Mouse (Mus musculus) embryonic facial prominence, embryonic 11.5 days (tissue): Measurements from ENCODE around the gene Prdm16. TPM values are rescaled to one million over a fixed set of nuclear protein-coding genes. Genes with fewer than 3 reads are reported as not detected.

Source experiments
- ATAC-seq: fragments of 200-750 bp; cut with Nextera tagmentation; replicated peaks from 2 replicates; pipeline ENCODE4 v1.8.0; 2017; ENCODE audit warnings: low read depth; ENCODE audit not compliant: insufficient number of reproducible peaks, low FRiP score, low TSS enrichment
- DNase-seq: peaks from one replicate; pipeline ENCODE4 v3.0.0-alpha.2; 2015; ENCODE audit warnings: low spot score
- H3K27ac ChIP-seq: fragments of 300-500 bp; sonication (generic); replicated peaks from 2 replicates; pipeline ENCODE4 v1.5.1; 2014; ENCODE audit warnings: mild to moderate bottlenecking, low read depth, low read length, control low read depth
- H3K27me3 ChIP-seq: fragments of 300-500 bp; sonication (generic); 2 replicates; pipeline ENCODE4 v1.6.1; 2014; ENCODE audit warnings: mild to moderate bottlenecking, low read length, moderate library complexity, mixed read lengths; ENCODE audit not compliant: control insufficient read depth, insufficient read depth
- H3K36me3 ChIP-seq: fragments of 300-500 bp; sonication (generic); replicated peaks from 2 replicates; pipeline ENCODE4 v1.6.1; 2014; ENCODE audit warnings: low read depth, mild to moderate bottlenecking, low read length, moderate library complexity, mixed read lengths; ENCODE audit not compliant: control insufficient read depth, insufficient read depth
- H3K4me1 ChIP-seq: fragments of 300-500 bp; sonication (generic); 2 replicates; pipeline ENCODE4 v1.6.1; 2014; ENCODE audit warnings: low read length, mixed read lengths; ENCODE audit not compliant: control insufficient read depth, insufficient read depth
- H3K4me2 ChIP-seq: fragments of 300-500 bp; sonication (generic); 2 replicates; pipeline ENCODE4 v1.6.1; 2014; ENCODE audit warnings: low read depth, mild to moderate bottlenecking, control low read depth, low read length, moderate library complexity
- H3K4me3 ChIP-seq: fragments of 300-500 bp; sonication (generic); 2 replicates; pipeline ENCODE4 v1.5.1; 2014; ENCODE audit warnings: low read depth, low read length, control low read depth
- H3K9ac ChIP-seq: fragments of 300-500 bp; sonication (generic); replicated peaks from 2 replicates; pipeline ENCODE4 v1.6.1; 2014; ENCODE audit warnings: mild to moderate bottlenecking, control low read depth, low read length
- H3K9me3 ChIP-seq: fragments of 300-500 bp; sonication (generic); replicated peaks from 2 replicates; pipeline ENCODE4 v1.6.1; 2016; ENCODE audit warnings: mild to moderate bottlenecking, low read length, inconsistent platforms, mixed read lengths; ENCODE audit not compliant: control insufficient read depth
- WGBS: fragments of 180-500 bp; shearing (Covaris S2); extraction: QIAGEN DNeasy Blood & Tissue Kit; methylation state at CpG from one replicate; pipeline ENCODE4 v1.1.7; 2014; 5-methylcytosine and 5-hydroxymethylcytosine counted together
- polyA plus RNA-seq: library from polyadenylated mRNA; unstranded; fragments of >200 nt; fragmentation: Nextera tagmentation; extraction: Ambion mirVana; gene quantifications from 2 replicates; pipeline ENCODE4 v1.2.1, GENCODE M21; 2014

Prdm16 gene
- polyA plus RNA-seq, 1 experiment from 2014 or later, result 22.3 TPM

DNA sequence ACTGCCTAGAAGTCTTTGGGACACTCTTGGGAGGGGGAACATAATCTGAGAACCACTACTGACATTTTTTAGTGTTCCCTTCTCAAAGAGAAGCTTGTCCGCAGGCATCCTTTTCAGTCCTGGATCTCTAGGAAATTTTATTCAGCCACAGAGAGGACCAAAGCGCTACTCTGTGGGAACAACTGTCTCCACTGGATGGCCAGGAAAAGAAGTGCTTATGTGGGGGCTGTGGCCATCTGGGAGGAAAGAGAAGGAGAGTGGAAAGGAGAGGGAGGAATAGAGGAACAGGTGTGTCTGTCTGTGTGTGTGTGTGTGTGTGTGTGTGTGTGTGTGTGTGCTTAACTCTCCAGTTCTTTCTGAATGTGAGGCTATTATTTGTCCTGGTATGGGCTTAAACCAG, 271.9 kb downstream of the Prdm16 start:
- H3K4me3 ChIP-seq, result no peak overlapping the region
- H3K4me1 ChIP-seq, result peaks cover 6% of the 10 kb centered on the region
- H3K36me3 ChIP-seq, result no peaks in the 10 kb centered on the region
- H3K27ac ChIP-seq, result no peak overlapping the region
- ATAC-seq (no peak), DNase-seq (no peak)
- H3K9me3 ChIP-seq, result no peaks in the 10 kb centered on the region
- no peak overlapping the region for H3K4me2 ChIP-seq
- 92% methylated on average over 2 of the region's 2 CpGs for WGBS
- no peaks in the 10 kb centered on the region for H3K27me3 ChIP-seq
- H3K9ac ChIP-seq, result no peak overlapping the region

DNA sequence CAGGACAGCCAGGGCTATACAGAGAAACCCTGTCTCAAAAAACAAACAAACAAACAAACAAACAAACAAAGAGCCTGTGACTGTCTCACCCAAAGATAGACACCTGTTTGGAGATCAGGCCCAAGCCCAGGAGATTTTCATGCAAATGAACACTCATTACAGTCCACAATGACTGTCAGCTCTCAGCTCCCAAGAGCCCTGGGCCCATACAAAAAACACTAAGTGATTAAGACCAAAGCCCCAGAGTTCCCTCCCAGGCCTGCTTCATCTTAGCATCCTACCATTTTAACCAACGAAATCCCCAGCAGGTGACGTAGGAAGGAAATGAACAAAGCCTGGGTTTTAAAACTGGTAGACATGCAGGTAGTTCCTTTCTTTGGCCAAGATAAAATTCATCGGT, 275.8 kb downstream of the Prdm16 start:
- H3K27ac ChIP-seq, result no peak overlapping the region
- ATAC-seq (no peak), DNase-seq (no peak)
- no peaks in the 10 kb centered on the region for H3K27me3 ChIP-seq
- no peak overlapping the region for H3K4me3 ChIP-seq
- H3K4me2 ChIP-seq, result no peak overlapping the region
- no peaks in the 10 kb centered on the region for H3K9me3 ChIP-seq
- WGBS, result 89% methylated on average over 3 of the region's 3 CpGs
- no peaks in the 10 kb centered on the region for H3K36me3 ChIP-seq
- no peak overlapping the region for H3K9ac ChIP-seq
- peaks cover 3% of the 10 kb centered on the region; the same call in 1 of the 2 replicates for H3K4me1 ChIP-seq

DNA sequence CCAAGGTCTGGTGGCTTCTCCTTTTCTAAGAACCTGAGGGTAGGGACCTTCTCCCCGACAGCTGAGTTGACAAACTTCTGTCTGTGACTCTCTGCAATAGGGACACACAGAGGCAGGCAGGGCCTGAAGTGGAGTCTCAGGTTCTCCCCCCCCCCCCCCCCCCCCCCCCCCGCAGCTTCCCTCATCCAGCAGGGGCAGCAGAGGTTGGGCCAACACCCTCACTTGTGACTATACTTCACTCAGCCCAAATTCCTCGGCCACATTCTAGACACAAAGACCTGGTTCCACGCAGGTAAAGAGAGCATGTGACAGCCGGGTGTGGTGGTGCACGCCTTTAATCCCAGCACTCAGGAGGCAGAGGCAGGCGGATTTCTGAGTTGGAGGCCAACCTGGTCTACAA, 276.2 kb downstream of the Prdm16 start:
- Histone ChIP-seq H3K9me3 (no peaks in the 10 kb centered on the region), H3K4me3 (no peak overlapping the region), H3K36me3 (no peaks in the 10 kb centered on the region), H3K9ac (no peak overlapping the region), H3K4me2 (no peak overlapping the region), H3K4me1 (peaks cover under 1% of the 10 kb centered on the region; the same call in 1 of the 2 replicates), H3K27ac (no peak overlapping the region), H3K27me3 (no peaks in the 10 kb centered on the region)
- WGBS, result 91% methylated on average over 6 of the region's 7 CpGs
- no peak for DNase-seq
- no peak for ATAC-seq

DNA sequence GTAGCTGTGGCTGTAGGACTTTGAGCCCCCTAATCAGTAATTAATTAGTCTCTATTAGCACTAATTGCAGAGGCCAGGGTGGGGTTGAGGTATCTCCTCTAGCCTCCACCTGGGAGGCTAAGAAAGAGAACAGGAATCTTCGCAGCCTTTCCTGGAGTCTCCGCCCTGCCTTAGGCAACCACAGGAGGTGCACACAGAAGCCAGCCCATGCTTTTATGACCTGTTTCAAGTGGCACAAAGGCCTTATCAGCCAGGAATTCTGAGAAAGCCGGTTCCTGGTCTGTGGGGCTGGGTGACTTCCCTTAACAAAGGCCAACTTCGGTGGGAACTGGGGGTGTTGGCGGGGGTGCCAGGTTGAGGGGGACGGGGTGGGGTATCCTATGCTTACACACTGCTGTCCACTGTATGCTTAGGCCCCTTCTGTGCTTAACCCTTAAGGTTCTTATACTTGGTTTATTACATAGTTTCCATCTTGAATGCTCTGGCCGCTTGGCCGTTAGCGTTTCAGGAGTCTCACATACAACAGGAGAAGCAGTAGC, 276.8 kb downstream of the Prdm16 start:
- DNase-seq (no peak), ATAC-seq (no peak)
- WGBS, result 87% methylated on average over 9 of the region's 9 CpGs
- no peak overlapping the region for H3K9ac ChIP-seq
- no peak overlapping the region for H3K4me3 ChIP-seq
- H3K4me2 ChIP-seq, result no peak overlapping the region
- no peaks in the 10 kb centered on the region for H3K27me3 ChIP-seq
- H3K36me3 ChIP-seq, result no peaks in the 10 kb centered on the region
- no peaks in the 10 kb centered on the region for H3K9me3 ChIP-seq
- H3K27ac ChIP-seq, result no peak overlapping the region
- H3K4me1 ChIP-seq, result no peaks in the 10 kb centered on the region; the same call in 1 of the 2 replicates

DNA sequence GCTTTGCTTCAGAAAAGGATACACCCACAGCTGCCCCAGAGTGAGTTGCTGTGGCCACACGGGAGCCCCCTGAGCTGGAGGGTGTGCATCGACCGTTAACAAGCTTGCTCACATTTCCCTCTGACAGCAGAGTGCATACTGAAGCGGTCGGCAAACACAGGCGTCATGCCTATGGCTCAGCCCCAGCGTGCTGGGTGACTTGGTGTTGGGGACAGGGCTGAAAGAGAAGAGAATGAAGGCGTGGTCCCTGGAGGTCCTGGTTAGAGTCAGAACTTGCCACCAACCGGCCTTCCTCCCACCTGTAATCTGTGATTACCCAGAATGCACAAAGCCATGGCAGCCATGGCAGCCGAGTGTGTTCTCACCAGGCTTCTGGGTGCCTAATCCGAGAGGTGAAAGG, 277.9 kb downstream of the Prdm16 start:
- Histone ChIP-seq H3K4me3 (no peak overlapping the region), H3K4me2 (no peak overlapping the region), H3K27me3 (no peaks in the 10 kb centered on the region), H3K4me1 (no peaks in the 10 kb centered on the region; the same call in 1 of the 2 replicates), H3K36me3 (no peaks in the 10 kb centered on the region), H3K9me3 (no peaks in the 10 kb centered on the region), H3K9ac (no peak overlapping the region), H3K27ac (no peak overlapping the region)
- DNase-seq, result no peak
- 59% methylated on average over 11 of the region's 11 CpGs for WGBS
- ATAC-seq, result no peak

DNA sequence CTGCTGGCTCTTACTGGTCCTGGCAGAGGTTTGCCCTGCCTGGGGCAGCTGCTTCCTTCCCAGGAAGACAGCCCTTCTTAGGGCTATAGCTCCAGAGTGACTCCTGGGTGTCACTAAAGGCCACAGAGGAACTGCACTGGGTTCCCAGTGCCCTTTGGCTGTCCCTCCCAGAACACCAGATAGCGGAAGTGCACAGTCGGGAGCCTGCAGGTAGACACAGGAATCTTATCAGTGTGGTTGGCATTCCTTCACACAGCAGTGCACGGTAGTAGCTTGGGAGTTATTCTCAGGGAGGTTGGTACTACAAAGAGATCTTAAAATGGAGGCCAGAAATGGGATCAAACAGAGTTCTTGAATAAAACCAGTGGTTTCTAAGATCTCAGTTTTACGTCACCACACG, 278.3 kb downstream of the Prdm16 start:
- Histone ChIP-seq H3K27me3 (no peaks in the 10 kb centered on the region), H3K4me2 (no peak overlapping the region), H3K36me3 (no peaks in the 10 kb centered on the region), H3K4me1 (no peaks in the 10 kb centered on the region; the same call in 1 of the 2 replicates), H3K27ac (no peak overlapping the region), H3K4me3 (no peak overlapping the region), H3K9ac (no peak overlapping the region), H3K9me3 (no peaks in the 10 kb centered on the region)
- WGBS, result 78% methylated on average over 5 of the region's 5 CpGs
- ATAC-seq (no peak), DNase-seq (no peak)

DNA sequence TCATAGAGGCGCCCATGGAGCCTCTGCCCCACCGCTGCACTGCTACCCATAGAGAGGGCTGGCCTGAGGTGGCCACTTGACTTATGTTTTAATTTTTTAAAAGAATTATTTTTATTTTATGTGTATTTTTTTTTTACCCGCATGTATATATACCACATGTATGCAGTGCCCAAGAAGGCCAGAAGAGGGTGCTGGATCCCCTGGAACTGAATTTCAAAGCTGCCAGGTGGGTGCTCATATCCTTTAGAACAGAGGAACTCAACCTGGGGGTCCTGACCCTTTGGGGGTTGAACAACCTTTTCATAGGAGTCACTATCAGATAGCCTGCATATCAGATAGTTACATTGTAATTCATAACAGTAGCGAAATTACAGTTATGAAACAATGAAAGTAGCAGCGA, 281.3 kb downstream of the Prdm16 start:
- 94% methylated on average over 5 of the region's 5 CpGs for WGBS
- no peaks in the 10 kb centered on the region for H3K27me3 ChIP-seq

DNA sequence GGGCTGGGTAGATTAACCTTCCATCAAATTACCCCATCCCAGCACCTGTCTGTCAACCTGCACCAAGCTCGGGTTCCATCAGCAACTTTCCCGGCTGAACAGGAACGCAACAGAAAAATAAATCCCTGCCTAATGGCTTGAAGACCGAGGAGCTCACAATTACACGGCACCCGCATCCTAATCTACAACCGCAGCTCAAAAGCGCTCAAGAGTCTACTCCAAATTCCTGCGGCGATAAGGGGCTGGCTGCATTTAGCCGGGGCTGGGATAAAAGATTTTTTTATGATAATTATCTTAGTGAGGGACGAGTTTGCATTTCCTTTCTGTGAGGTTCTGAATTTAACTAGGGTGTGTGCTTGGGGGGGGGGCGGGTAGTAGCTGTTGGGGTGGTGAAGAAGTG, 284.4 kb downstream of the Prdm16 start:
- Histone ChIP-seq H3K27me3 (no peaks in the 10 kb centered on the region), H3K9me3 (no peaks in the 10 kb centered on the region), H3K9ac (no peak overlapping the region), H3K4me3 (no peak overlapping the region), H3K4me1 (no peaks in the 10 kb centered on the region; the same call in 1 of the 2 replicates), H3K36me3 (no peaks in the 10 kb centered on the region), H3K4me2 (no peak overlapping the region), H3K27ac (no peak overlapping the region)
- ATAC-seq, result no peak
- 66% methylated on average over 13 of the region's 13 CpGs for WGBS
- DNase-seq, result no peak

More for the DNA sequence above, 281.3 kb downstream of the Prdm16 start:
- Histone ChIP-seq H3K27ac (no peak overlapping the region), H3K4me1 (no peaks in the 10 kb centered on the region; the same call in 1 of the 2 replicates), H3K36me3 (no peaks in the 10 kb centered on the region), H3K4me2 (no peak overlapping the region), H3K9ac (no peak overlapping the region), H3K9me3 (no peaks in the 10 kb centered on the region), H3K4me3 (no peak overlapping the region)
- no peak for DNase-seq
- ATAC-seq, result no peak
